Mouse (Mus musculus) thymus, postnatal 0 days (tissue): ENCODE measurements around the gene Resf1. TPM values are rescaled to one million over a fixed set of nuclear protein-coding genes. Genes with fewer than 3 reads are reported as not detected.
"Not testable (repeated sequence)": the region's sequence is repeated elsewhere in the genome, so short reads cannot be mapped to it uniquely, and the experiment has no call there.

Source experiments
- DNase-seq: peaks from one replicate; pipeline ENCODE4 v3.0.0-alpha.2; 2015; ENCODE audit warnings: low spot score
- polyA plus RNA-seq: library from polyadenylated mRNA; unstranded; fragments of >200 nt; fragmentation: Nextera tagmentation; extraction: Ambion mirVana; gene quantifications from 2 replicates; pipeline ENCODE4 v1.2.1, GENCODE M21; 2015

Gene Resf1
- polyA plus RNA-seq, 1 experiment from 2014 or later: 44.5 TPM

GRCm38 (mm10) chr6:149343802-149344201 lies 34.6 kb downstream of the Resf1 start:
- DNase-seq: peak; percentile 45

GRCm38 (mm10) chr6:149344372-149344771 lies 35.2 kb downstream of the Resf1 start:
- DNase-seq: no peak

GRCm38 (mm10) chr6:149348211-149348610 lies 39.0 kb downstream of the Resf1 start:
- peak; percentile 40 for DNase-seq

- no peak for DNase-seq
These were observed 45.7 kb downstream of the Resf1 start for GRCm38 (mm10) chr6:149354826-149355495.

- not testable (repeated sequence) for DNase-seq
These were observed 46.6 kb downstream of the Resf1 start for GRCm38 (mm10) chr6:149355799-149356198.

GRCm38 (mm10) chr6:149357155-149357554 lies 47.9 kb downstream of the Resf1 start:
- no peak for DNase-seq

GRCm38 (mm10) chr6:149362533-149362932 lies 53.3 kb downstream of the Resf1 start:
- not testable (repeated sequence) for DNase-seq

GRCm38 (mm10) chr6:149365975-149366374 lies 56.8 kb downstream of the Resf1 start:
- DNase-seq: not testable (repeated sequence)

- no peak for DNase-seq
These were observed 57.2 kb downstream of the Resf1 start for GRCm38 (mm10) chr6:149366403-149366802.

GRCm38 (mm10) chr6:149374986-149375457 lies 65.8 kb downstream of the Resf1 start:
- DNase-seq: peak; percentile 78

- no peak for DNase-seq
These were observed 74.3 kb downstream of the Resf1 start for GRCm38 (mm10) chr6:149383531-149383930.

Other genes with a start within 250 kb of the Resf1 start
- 1.3 and 1.8 TPM in 2 replicates for gene Dennd5b, start 207.7 kb upstream of the Resf1 start, polyA plus RNA-seq
- gene Gm10203, start 179.2 kb upstream of the Resf1 start, polyA plus RNA-seq: not detected in 2 replicates
- gene Etfbkmt, start 169.6 kb upstream of the Resf1 start, polyA plus RNA-seq: 12.2 and 13.3 TPM in 2 replicates
- gene Amn1, start 120.7 kb upstream of the Resf1 start, polyA plus RNA-seq: 23.8 and 26.7 TPM in 2 replicates
- 1.5 and 1.9 TPM in 2 replicates for gene Bicd1, start 99.5 kb downstream of the Resf1 start, polyA plus RNA-seq